Mouse (Mus musculus) layer of hippocampus, postnatal 36 days (tissue): ENCODE measurements around the gene Sirt5. TPM values are rescaled to one million over a fixed set of nuclear protein-coding genes. Genes with fewer than 3 reads are reported as not detected.

ENCODE experiments used
- DNase-seq, 2 experiments: peaks; one replicate each; pipeline ENCODE4 v3.0.0; 2022
- total RNA-seq, 2 experiments: library from RNA; stranded (reverse); gene quantifications; 2 replicates each; pipeline ENCODE4 v1.2.3; 2021

Gene Sirt5
- 10 to 100 TPM; 16.9 to 18.8 TPM for total RNA-seq

GRCm38 (mm10) chr13:43364985-43365824 lies at the start of gene Sirt5:
TSS of gene Sirt5 (plus strand) at chr13:43365496.
- DNase-seq = peak; percentile 81 to 84

GRCm38 (mm10) chr13:43317411-43317810 lies 47.9 kb upstream of the Sirt5 start:
- no peak for DNase-seq

GRCm38 (mm10) chr13:43319396-43319795 lies 45.9 kb upstream of the Sirt5 start:
- no peak for DNase-seq

GRCm38 (mm10) chr13:43321492-43321891 lies 43.8 kb upstream of the Sirt5 start:
- DNase-seq = no peak

- no peak for DNase-seq
Observed at GRCm38 (mm10) chr13:43325427-43325826, 39.9 kb upstream of the Sirt5 start.

GRCm38 (mm10) chr13:43331721-43332444 lies 33.4 kb upstream of the Sirt5 start:
- no peak for DNase-seq

GRCm38 (mm10) chr13:43332591-43332990 lies 32.7 kb upstream of the Sirt5 start:
- DNase-seq = no peak

GRCm38 (mm10) chr13:43336425-43337221 lies 28.7 kb upstream of the Sirt5 start:
- DNase-seq = no peak

GRCm38 (mm10) chr13:43338001-43338400 lies 27.3 kb upstream of the Sirt5 start:
- no peak for DNase-seq

- no peak for DNase-seq
Observed at GRCm38 (mm10) chr13:43338632-43339031, 26.7 kb upstream of the Sirt5 start.

GRCm38 (mm10) chr13:43346825-43347224 lies 18.5 kb upstream of the Sirt5 start:
- DNase-seq = no peak

- no peak for DNase-seq
Observed at GRCm38 (mm10) chr13:43349376-43349775, 15.9 kb upstream of the Sirt5 start.

GRCm38 (mm10) chr13:43350489-43351169 lies 14.7 kb upstream of the Sirt5 start:
- DNase-seq = no peak

GRCm38 (mm10) chr13:43353356-43353755 lies 11.9 kb upstream of the Sirt5 start:
- no peak for DNase-seq

- no peak for DNase-seq
Observed at GRCm38 (mm10) chr13:43354362-43354761, 10.9 kb upstream of the Sirt5 start.

GRCm38 (mm10) chr13:43356346-43357125 lies 8.8 kb upstream of the Sirt5 start:
- no peak for DNase-seq

- DNase-seq = no peak
Observed at GRCm38 (mm10) chr13:43360534-43360933, 4.8 kb upstream of the Sirt5 start.

- DNase-seq = no peak
Observed at GRCm38 (mm10) chr13:43362353-43362752, 2.9 kb upstream of the Sirt5 start.

- no peak for DNase-seq
Observed at GRCm38 (mm10) chr13:43365825-43366184, 509 bp downstream of the Sirt5 start.

- DNase-seq = no peak
Observed at GRCm38 (mm10) chr13:43370063-43370462, 4.8 kb downstream of the Sirt5 start.

GRCm38 (mm10) chr13:43372892-43373291 lies 7.6 kb downstream of the Sirt5 start:
- no peak for DNase-seq

GRCm38 (mm10) chr13:43374205-43374604 lies 8.9 kb downstream of the Sirt5 start:
- DNase-seq = no peak
